Mouse (Mus musculus) fibroblast of lung, adult 2 months (primary cell): ENCODE measurements around the gene Olfr780.
"Not testable (repeated sequence)": the region's sequence is repeated elsewhere in the genome, so short reads cannot be mapped to it uniquely, and the experiment has no call there.

Experiments
- DNase-seq: peaks from one replicate; pipeline ENCODE4 v3.0.0-alpha.2; 2011; ENCODE audit warnings: low read depth

Olfr780 gene

DNA sequence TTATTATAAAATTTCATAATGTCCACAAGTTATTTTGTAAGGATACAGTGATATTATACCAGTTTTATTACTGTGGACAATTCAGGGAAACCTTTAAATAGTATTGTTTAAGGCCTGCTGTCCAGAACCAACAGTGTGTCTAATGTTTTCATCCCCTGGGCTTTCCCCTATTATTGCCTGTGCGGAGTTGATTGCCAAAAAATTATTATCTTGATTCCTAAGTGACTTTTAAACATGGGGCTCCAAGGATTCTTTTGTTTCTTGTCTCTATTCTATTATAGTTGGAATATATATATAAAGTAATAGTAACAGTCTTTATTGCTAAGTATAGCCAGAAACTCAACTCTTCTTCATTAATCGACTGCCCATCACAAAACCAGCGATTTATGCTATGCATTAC lies at the start of gene Olfr780:
Olfr780 (plus strand) TSS at position 301 of the 400 bp plus-strand sequence.
- no peak for DNase-seq

DNA sequence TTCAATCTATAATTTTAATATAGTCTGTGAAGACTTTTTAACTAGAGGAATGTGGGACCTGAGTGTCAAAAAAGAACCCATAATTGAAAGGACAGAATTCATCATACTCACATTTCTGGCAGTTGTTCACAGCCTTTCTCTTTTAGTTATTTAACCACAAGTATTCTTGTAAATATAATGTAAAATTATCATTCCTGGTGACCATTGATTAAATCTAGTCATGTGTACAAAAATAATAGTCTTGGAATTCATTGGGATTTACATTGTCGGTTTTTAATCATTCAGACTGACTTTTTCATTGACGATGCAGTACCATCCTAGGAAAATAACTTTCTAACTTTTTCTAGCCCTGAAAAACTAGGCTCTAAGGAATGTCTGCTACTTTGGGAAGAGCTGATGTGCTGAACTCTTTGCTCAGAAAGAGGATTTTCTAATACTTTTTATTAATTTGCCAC lies 46.8 kb upstream of the Olfr780 start, which contains the start of gene Olfr777:
Olfr777 (minus strand) TSS at position 405 of the 455 bp plus-strand sequence.
- no peak for DNase-seq

DNA sequence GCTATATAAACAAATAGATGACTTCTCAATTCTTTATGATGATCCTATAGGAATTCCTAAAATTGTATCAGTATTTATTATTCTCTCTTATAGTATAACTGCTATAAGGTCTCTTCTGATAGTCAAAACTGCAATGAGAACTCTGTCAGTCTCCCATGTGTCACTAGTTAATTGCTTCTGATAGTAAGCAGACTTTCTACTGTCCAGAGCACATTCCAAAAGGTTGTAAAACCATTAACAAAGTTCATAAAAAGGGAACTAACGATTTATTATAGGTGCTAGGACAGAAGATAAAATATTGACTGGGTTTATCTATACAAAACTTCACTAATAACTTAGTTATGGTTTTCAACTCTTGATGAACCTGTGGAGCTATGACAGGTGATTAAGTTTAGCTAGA lies 4.9 kb upstream of the Olfr780 start:
- not testable (repeated sequence) for DNase-seq

DNA sequence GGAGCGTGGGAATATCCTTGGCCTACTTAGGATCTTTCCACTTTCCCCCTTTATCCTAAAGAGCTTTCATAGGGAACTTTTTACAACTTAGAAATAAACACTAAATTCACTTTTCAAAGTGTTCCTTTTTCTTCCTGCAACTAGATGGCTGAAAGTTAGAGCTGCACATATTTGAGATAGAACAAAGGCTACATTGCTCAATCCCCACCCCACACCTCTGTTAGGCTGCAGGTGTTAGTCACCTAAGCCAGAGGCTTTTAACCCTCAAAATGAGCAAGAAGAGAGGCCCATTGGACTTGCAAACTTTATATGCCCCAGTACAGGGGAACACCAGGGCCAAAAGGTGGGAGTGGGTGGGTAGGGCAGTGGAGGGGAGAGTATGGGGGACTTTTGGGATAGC lies 4.4 kb upstream of the Olfr780 start:
- not testable (repeated sequence) for DNase-seq

DNA sequence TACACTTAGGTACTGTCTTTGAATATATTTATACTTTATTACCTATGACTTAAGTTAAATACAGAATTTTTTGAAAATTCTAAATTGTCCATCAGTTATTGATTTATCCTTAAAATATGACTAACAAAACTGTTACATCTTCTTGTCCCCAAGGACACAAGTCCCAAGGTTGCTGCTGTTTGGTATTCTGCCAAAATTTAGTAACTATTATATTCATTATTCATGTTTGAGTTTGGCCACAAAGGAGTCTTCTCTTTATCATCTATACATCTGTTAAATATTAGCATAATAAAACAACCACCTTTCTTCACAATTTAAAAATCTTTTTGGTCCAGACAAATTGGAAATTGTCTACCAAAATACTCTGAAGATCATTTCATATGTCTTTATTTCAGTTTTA lies 10.6 kb downstream of the Olfr780 start, which contains the start of gene Olfr781:
Olfr781 (plus strand) TSS at position 301 of the 400 bp plus-strand sequence.
- no peak for DNase-seq

DNA sequence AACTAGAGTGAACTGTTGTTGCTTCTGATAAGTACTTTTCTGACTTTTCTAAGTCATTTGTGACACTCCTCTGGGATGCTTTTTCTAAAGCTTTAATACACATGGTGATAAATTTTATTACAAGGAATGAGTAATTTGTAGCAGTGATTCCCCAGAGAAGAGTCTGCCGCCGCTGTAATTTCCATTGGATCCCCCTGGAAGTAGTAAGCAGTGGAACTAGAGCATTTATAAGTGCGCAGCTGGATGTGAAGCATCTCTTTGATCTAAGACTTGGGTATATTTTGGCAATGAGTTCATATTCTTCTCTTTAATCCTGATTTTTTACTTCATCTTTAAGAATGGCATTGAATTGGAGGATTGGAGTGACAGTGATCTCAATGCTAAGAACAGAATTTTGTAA lies 30.6 kb downstream of the Olfr780 start, which contains the start of gene Olfr782:
Olfr782 (plus strand) TSS at position 301 of the 400 bp plus-strand sequence.
- no peak for DNase-seq

DNA sequence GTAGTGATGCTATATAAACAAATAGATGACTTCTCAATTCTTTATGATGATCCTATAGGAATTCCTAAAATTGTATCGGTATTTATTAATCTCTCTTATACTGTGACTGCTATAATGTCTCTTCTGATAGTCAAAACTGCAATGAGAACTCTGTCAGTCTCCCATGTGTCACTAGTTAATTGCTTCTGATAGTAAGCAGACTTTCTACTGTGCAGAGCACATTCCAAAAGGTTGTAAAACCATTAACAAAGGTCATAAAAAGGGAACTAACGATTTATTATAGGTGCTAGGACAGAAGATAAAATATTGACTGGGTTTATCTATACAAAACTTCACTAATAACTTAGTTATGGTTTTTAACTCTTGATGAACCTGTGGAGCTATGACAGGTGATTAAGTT lies 34.6 kb downstream of the Olfr780 start:
- DNase-seq = not testable (repeated sequence)

DNA sequence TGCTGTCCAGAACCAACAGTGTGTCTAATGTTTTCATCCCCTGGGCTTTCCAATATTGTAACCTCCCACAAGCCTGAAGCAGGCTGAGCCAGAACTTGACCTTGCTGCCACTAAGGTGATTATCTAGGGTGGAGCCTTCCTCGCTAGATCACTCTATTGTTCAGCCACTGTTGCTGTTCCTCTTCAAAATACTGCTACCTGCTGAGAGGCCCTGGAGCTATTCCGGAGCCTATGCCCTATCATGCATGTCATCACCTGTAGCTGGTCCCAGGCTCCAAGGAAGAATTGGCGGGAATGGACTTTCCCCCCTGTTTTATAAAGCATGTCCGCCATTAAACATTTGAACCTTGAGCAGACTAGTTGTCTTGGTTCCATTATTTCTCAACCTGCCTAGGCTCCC lies 38.6 kb downstream of the Olfr780 start:
- DNase-seq = not testable (repeated sequence)

DNA sequence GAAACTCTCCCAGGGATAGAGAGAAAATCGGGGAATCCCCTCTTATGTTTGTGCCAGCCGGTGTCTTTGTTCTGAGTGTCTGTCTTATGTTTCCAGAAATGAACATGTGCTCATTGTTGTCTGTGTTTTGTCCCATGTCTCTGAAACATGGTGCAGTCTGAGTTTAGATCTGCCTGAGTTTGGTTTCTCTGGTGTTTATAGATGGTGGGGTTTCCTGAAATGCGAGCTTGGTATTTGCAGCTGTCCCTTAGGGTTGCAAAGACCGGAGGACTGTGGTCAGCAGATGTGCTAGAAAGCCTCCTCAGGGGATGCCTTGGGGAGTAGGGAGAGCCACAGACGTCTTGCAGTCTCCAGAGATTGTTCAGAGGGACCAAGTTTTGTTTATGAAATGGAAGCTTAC lies 39.4 kb downstream of the Olfr780 start:
- no peak for DNase-seq
